Mouse (Mus musculus) bone marrow macrophage, adult 2 months (primary cell): ENCODE results near the gene Lamc3.

Source experiments
- CTCF ChIP-seq: IDR thresholded peaks from 2 replicates; pipeline ENCODE4 v1.5.1; 2012; ENCODE audit warnings: low read depth, mild to moderate bottlenecking, low read length, moderate library complexity
- POLR2A ChIP-seq: IDR thresholded peaks from 2 replicates; pipeline ENCODE4 v1.6.1; 2012; ENCODE audit warnings: mild to moderate bottlenecking, low read depth, low read length, borderline replicate concordance

- no peak for TF ChIP-seq CTCF
- no peak for TF ChIP-seq POLR2A
These were observed 40.1 kb upstream of the Lamc3 start for GRCm38 (mm10) chr2:31846692-31847660.
